ENCODE assay signal across 9 mouse cellular contexts in genomic region chr1:72716926-72717325, GRCm38 (mm10). TPM values are rescaled to one million over a fixed set of nuclear protein-coding genes. Genes with fewer than 3 reads are reported as not detected.
A peak's percentile ranks its signal among the peaks of the same experiment; 100 is the strongest.
DNase-seq lines count a peak whose midpoint lies in the region; ATAC-seq lines count a peak whose summit lies in the region.
"Had no signal": no experiment of that assay in that cellular context is flagged by ENCODE, and none has a peak within 500 bp of the region (broad histone marks: within the 10 kb centered on the region; RNA-seq: fewer than 3 reads in every experiment).

No protein-coding gene starts in this region.

- peaks cover 13% of the 10 kb centered on the region for H3K4me1 ChIP-seq in hindbrain, embryonic 14.5 days (replicated peaks; ENCODE audit: control insufficient read depth, insufficient read depth, low read length)
- peaks cover 15% of the 10 kb centered on the region for H3K4me1 ChIP-seq in hindbrain, embryonic 16.5 days (ENCODE audit: control insufficient read depth, insufficient read depth, low read depth, low read length)
- H3K4me1 ChIP-seq in forebrain, embryonic 11.5 days (replicated peaks; ENCODE audit: control insufficient read depth, insufficient read depth, low read length): peaks cover 6% of the 10 kb centered on the region; the same call in 1 of the 2 replicates
- H3K4me1 ChIP-seq in midbrain, embryonic 10.5 days: peaks cover 26% of the 10 kb centered on the region

- ATAC-seq in hindbrain, embryonic 14.5 days (ENCODE audit: low FRiP score): no peak
- no peak for ATAC-seq in hindbrain, embryonic 16.5 days
- peak; percentile 36; the same call in 1 of the 2 replicates for ATAC-seq in forebrain, embryonic 11.5 days (replicated peaks; ENCODE audit: low FRiP score)
- peak; percentile 49 for ATAC-seq in inflammation-experienced regulatory T-cells, adult 6 months

- H3K9me3 ChIP-seq in hindbrain, embryonic 14.5 days (ENCODE audit: control insufficient read depth, low read length): no peaks in the 10 kb centered on the region
- no peaks in the 10 kb centered on the region for H3K9me3 ChIP-seq in hindbrain, embryonic 16.5 days (ENCODE audit: control insufficient read depth, low read length)
- H3K9me3 ChIP-seq in forebrain, embryonic 11.5 days (ENCODE audit: control insufficient read depth, low read length): no peaks in the 10 kb centered on the region
- no peaks in the 10 kb centered on the region for H3K9me3 ChIP-seq in midbrain, embryonic 10.5 days (replicated peaks)

- peak; percentile 88 for DNase-seq in hindbrain, embryonic 14.5 days (ENCODE audit: low spot score)
- peak; percentile 78 for DNase-seq in c-Kit-positive CD71-negative TER-119-negative erythroid progenitor cells, embryonic 14.5 days (ENCODE audit: low read depth)
- peak; percentile 88 for DNase-seq in forebrain, embryonic 11.5 days (ENCODE audit: low spot score)
- DNase-seq in left cerebral cortex, postnatal 10 days (ENCODE audit: extremely low spot score in 1 of 2, low spot score in 2 of 2): peak; percentile 71 to 80
- DNase-seq in midbrain, embryonic 10.5 days (ENCODE audit: low spot score): peak; percentile 80
- DNase-seq in splenic B cell, adult 2 months (ENCODE audit: low read depth, low spot score): peak; percentile 84

- H3K4me3 ChIP-seq in hindbrain, embryonic 14.5 days (replicated peaks; ENCODE audit: low read length): no peak overlapping the region
- no peak overlapping the region for H3K4me3 ChIP-seq in hindbrain, embryonic 16.5 days (ENCODE audit: low read length)
- no peak overlapping the region for H3K4me3 ChIP-seq in forebrain, embryonic 11.5 days (ENCODE audit: low read depth, low read length)
- H3K4me3 ChIP-seq in midbrain, embryonic 10.5 days: no peak overlapping the region
- H3K4me3 ChIP-seq: myocyte had no signal

- H3K27me3 ChIP-seq in hindbrain, embryonic 14.5 days (ENCODE audit: control insufficient read depth, insufficient read depth, low read length): no peaks in the 10 kb centered on the region
- H3K27me3 ChIP-seq in hindbrain, embryonic 16.5 days (replicated peaks; ENCODE audit: control insufficient read depth, insufficient read depth, low read length): no peaks in the 10 kb centered on the region
- no peaks in the 10 kb centered on the region for H3K27me3 ChIP-seq in forebrain, embryonic 11.5 days (ENCODE audit: control insufficient read depth, insufficient read depth, low read length)
- no peaks in the 10 kb centered on the region for H3K27me3 ChIP-seq in midbrain, embryonic 10.5 days (ENCODE audit: low read depth, poor library complexity, severe bottlenecking)
- H3K27me3 ChIP-seq in splenic B cell, adult 2 months (ENCODE audit: control insufficient read depth, insufficient read depth, low read length, poor library complexity, severe bottlenecking): no peaks in the 10 kb centered on the region

- H3K4me2 ChIP-seq in hindbrain, embryonic 14.5 days (replicated peaks): no peak overlapping the region
- H3K4me2 ChIP-seq in hindbrain, embryonic 16.5 days (ENCODE audit: low read length): no peak overlapping the region
- no peak overlapping the region for H3K4me2 ChIP-seq in forebrain, embryonic 11.5 days (ENCODE audit: low read depth, low read length, severe bottlenecking)

- H3K27ac ChIP-seq in hindbrain, embryonic 14.5 days: no peak overlapping the region
- H3K27ac ChIP-seq in hindbrain, embryonic 16.5 days (ENCODE audit: low read depth, low read length): no peak overlapping the region
- no peak overlapping the region for H3K27ac ChIP-seq in forebrain, embryonic 11.5 days (ENCODE audit: low read depth, low read length)
- H3K27ac ChIP-seq in midbrain, embryonic 10.5 days (replicated peaks): no peak overlapping the region

- 12% methylated on average over 5 of the region's 5 CpGs for WGBS in hindbrain, embryonic 14.5 days
- 10% methylated on average over 5 of the region's 5 CpGs for WGBS in hindbrain, embryonic 16.5 days
- 15% methylated on average over 5 of the region's 5 CpGs for WGBS in forebrain, embryonic 11.5 days
- 16% methylated on average over 5 of the region's 5 CpGs for WGBS in midbrain, embryonic 10.5 days

- no peak overlapping the region for H3K9ac ChIP-seq in hindbrain, embryonic 14.5 days
- no peak overlapping the region for H3K9ac ChIP-seq in hindbrain, embryonic 16.5 days (ENCODE audit: low read depth, low read length)
- no peak overlapping the region for H3K9ac ChIP-seq in forebrain, embryonic 11.5 days (ENCODE audit: low read length)

- H3K36me3 ChIP-seq in hindbrain, embryonic 14.5 days (replicated peaks; ENCODE audit: control insufficient read depth, insufficient read depth): peaks cover 46% of the 10 kb centered on the region
- H3K36me3 ChIP-seq in hindbrain, embryonic 16.5 days (ENCODE audit: control insufficient read depth, insufficient read depth, low read length): peaks cover 16% of the 10 kb centered on the region
- no peaks in the 10 kb centered on the region; the same call in 1 of the 2 replicates for H3K36me3 ChIP-seq in forebrain, embryonic 11.5 days (ENCODE audit: control insufficient read depth, insufficient read depth, low read length)
- peaks cover 55% of the 10 kb centered on the region for H3K36me3 ChIP-seq in midbrain, embryonic 10.5 days
- peaks cover 13% of the 10 kb centered on the region for H3K36me3 ChIP-seq in splenic B cell, adult 2 months (ENCODE audit: control insufficient read depth, insufficient read depth, low read length, poor library complexity, severe bottlenecking)

- intact Hi-C loops in left cerebral cortex, postnatal 10 days (cut with DNase I): loop anchor here (2.0 to 10.0 kb wide), 3 partner anchors 138 to 1110 kb away; partner anchors contain the start of gene Xrcc5

RNA-seq across cellular contexts. Expression of gene Rpl37a, which starts 5.8 kb away (rescaled TPM):
- 1,010 and 1,289 TPM in 2 replicates for polyA plus RNA-seq in hindbrain, embryonic 14.5 days (2014; fragmentation: Nextera tagmentation; extraction: Ambion mirVana)
- polyA plus RNA-seq in hindbrain, embryonic 16.5 days (2015; fragmentation: Nextera tagmentation; extraction: Ambion mirVana): 753 and 794 TPM in 2 replicates
- polyA plus RNA-seq in forebrain, embryonic 11.5 days (2014; fragmentation: Nextera tagmentation; extraction: Ambion mirVana): 1,332 and 1,456 TPM in 2 replicates
- polyA plus RNA-seq in inflammation-experienced regulatory T-cells, adult 6 months (2017; shearing (Covaris generic)): 1,000 to 10,000 TPM; 1,830 to 2,995 (median 2,931) TPM
- total RNA-seq in left cerebral cortex, postnatal 10 days (2021): 100 to 1,000 TPM; 577 to 581 TPM
- 1,262 and 1,429 TPM in 2 replicates for polyA plus RNA-seq in midbrain, embryonic 10.5 days (2016; fragmentation: Nextera tagmentation; extraction: Ambion mirVana)

RNA-seq across cellular contexts. Expression of gene Ankar, which starts 16.5 kb away (rescaled TPM):
- polyA plus RNA-seq in hindbrain, embryonic 14.5 days (2014; fragmentation: Nextera tagmentation; extraction: Ambion mirVana): not detected in 2 replicates
- not detected in 2 replicates for polyA plus RNA-seq in hindbrain, embryonic 16.5 days (2015; fragmentation: Nextera tagmentation; extraction: Ambion mirVana)
- polyA plus RNA-seq in forebrain, embryonic 11.5 days (2014; fragmentation: Nextera tagmentation; extraction: Ambion mirVana): not detected in 2 replicates
- polyA plus RNA-seq in inflammation-experienced regulatory T-cells, adult 6 months (2017; shearing (Covaris generic)): under 1 TPM in 1 of 3 experiments, not detected in 2; 0.85 TPM
- not detected for total RNA-seq in left cerebral cortex, postnatal 10 days (2021)
- not detected in 2 replicates for polyA plus RNA-seq in midbrain, embryonic 10.5 days (2016; fragmentation: Nextera tagmentation; extraction: Ambion mirVana)
- polyA plus RNA-seq: myocyte had no signal

Comparison
In these comparisons a context has a peak if more than half of its experiments do, and no peak if none do; other contexts are left out.
1. ATAC-seq: peak in forebrain, embryonic 11.5 days (single experiment) and inflammation-experienced regulatory T-cells, adult 6 months (single experiment); none in hindbrain, embryonic 14.5 days (single experiment) and hindbrain, embryonic 16.5 days (single experiment).
2. Peak in every context shown above with its lines, with median percentiles within 50 percentile points of each other: DNase-seq.